Mouse (Mus musculus) neutrophil, adult 5-6 weeks (primary cell): ENCODE measurements at regions not wholly inside any gene's neighbourhood (a gene's known extent, or its start where the extent isn't known, plus 50 kb on each side); places are given as distances from the start of the nearest gene placed in this dataset.

ENCODE experiments used
- ATAC-seq: fragments of 151-379, 151-347 bp; 2 replicates; pipeline ENCODE4 v1.8.0; 2017; ENCODE audit warnings: mild to moderate bottlenecking, moderate TSS enrichment; ENCODE audit not compliant: insufficient number of reproducible peaks, poor library complexity, low FRiP score, severe bottlenecking; ENCODE audit errors: extremely low read depth

DNA sequence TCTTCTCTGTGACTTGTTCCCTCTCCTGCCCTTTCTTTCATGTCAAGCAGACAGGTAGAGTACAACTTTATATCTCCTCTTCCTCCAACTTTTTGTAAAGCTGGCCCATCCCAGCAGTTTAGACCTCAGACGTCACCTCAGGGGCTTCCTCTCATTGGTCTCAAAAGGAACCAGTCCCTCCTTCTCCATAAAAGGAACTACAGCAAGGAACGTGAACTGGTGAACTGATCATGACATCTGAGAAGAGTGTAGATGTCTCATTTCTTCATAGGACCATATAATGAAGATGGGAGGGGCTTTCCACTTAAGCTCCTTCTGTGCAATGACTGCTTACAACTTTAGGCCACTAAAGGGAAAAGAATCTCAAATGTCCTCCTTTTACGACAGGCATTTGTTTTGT is 153.0 kb downstream of the Ly86 start:
- no peak for ATAC-seq

DNA sequence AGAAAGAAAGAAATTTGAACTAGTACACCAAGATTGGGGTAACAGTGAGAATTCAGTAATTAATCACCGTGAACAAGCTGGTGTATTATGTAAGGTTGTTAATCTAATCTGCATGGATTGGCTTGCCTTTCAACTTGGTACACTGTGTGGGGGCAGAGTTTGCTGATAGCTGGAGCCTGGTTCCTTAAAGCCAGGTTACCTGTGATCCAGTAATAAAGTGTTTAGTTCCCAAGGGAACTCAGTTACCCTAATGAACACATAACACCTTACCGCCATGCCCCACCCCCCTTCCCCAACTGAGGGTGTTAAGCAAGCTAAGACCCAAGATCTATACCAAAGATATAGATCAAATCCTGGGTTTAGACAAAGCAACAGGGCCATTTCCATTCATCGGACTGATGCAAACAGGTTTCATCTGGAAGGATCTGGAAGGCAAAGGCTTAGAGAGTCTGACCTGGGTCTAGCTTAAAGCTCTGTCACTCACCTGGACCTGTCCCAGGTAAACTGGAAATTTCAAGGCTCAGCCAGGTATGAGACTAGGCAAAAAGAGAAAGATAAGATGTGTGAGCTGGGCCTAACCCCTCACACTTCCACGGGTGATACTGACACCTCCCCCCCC is 155.8 kb downstream of the Ly86 start:
- no peak for ATAC-seq

DNA sequence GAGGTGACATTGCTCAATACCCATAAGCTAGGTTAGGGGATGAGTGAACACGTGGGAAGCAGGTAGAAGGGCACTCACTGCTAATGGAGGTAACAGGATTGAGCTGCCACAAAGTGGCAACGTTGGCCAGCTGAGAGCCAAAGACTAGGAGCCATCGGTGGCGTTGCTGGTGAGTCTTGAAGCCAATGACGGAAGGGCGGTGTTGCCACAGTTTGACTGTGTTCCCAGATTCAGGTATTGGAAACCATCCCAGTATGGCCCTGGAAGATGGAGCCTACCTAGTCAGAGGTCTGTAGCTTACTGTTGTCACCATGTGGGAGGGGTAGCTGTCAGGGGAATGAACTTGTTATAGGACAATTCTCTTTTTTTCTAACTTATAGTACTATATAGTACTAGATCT is 158.4 kb downstream of the Ly86 start:
- no peak for ATAC-seq

DNA sequence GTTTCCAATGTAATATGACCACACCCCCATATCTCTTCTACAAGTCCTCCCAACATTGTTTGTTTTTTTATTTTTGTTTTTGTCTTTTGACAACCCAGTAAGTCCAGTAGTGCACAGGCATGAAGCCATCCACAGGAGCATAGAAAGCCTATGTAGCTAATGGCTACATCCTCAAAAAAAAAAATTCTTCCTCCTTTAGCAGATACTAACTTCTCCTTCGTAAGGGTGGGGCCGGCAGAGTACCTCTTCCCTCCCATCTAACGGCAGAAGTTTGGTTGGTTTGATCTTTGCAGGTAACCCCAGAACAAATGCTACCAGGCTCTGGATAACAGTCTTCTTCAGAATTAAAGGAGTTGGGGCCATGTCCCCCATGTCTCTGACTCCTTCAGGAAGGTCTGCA is 158.9 kb downstream of the Ly86 start:
- ATAC-seq = no peak

DNA sequence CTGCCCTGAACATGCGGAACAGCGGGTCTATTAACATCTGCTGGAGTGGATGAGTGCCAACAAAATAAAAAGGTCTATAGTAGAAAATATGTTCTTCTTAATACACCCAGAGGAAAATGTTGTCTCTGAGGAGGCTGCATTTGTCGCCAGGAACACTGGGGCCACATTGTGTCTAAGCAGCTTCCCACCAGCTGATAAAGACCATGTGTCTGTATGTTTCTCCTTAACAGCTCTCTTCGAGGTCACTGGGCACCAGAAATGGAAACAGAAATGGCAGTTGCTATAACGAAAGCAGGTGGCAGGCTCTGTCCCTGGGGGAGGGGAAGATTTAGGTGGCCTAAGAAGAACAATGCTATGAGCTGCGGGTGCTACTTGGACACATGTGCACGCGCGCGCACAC is 159.4 kb downstream of the Ly86 start:
- ATAC-seq = no peak

DNA sequence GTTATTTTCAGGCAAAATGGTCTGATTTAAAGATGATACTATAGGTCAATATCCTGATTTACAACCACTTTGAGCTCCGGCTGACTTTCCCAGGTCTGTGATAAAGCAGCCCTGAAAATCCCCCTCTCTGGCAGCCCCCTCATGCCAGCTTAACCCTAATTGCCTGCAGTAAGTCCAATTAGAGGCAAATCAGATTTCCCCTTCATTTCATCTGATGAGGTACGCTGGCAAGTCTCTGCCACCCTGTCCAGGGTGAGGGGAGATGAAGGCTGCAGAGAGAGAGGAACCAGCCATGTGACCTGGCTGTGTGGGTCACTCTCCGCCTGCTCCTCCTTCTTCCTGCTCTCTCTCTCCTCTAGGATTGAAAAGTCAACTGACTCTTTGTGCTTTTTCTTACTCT is 160.6 kb downstream of the Ly86 start:
- no peak for ATAC-seq

DNA sequence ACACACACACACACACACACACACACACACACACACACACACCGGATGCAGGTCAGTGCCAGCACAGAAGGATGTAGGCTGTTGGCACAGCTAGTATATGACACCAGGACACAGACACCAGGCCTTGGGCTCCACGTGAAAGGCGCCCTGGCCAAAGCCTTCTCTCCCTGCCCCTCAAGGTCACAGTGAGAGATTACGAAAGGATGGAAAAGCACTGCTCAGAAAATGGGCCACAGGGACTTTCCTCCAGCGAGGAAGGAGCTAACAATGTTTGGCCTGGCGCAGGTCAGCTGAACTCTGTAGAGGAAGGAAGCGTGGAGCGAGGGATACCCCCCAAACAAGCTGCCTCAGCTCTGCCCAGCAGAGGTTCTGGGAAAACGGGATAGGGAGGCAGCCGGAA is 161.0 kb downstream of the Ly86 start:
- ATAC-seq = no peak

DNA sequence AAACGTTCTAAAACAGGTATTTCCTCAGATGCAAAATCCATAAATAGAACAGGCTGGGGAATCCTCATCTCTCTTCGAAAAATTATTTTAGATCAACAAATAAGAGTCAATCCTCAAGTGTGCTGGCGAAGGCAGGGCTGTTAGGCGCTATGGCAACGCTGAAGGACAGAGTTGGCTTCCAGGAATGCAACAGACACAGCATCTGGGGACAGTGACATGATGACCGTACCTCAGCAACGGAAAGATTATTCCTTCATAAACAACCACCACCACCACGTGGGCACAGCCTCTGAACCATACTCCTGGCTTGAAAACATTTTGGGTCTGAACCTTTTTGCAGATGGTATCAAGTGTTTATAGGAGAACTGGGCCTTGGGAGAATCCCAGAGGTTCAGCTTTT is 161.7 kb downstream of the Ly86 start:
- no peak for ATAC-seq

DNA sequence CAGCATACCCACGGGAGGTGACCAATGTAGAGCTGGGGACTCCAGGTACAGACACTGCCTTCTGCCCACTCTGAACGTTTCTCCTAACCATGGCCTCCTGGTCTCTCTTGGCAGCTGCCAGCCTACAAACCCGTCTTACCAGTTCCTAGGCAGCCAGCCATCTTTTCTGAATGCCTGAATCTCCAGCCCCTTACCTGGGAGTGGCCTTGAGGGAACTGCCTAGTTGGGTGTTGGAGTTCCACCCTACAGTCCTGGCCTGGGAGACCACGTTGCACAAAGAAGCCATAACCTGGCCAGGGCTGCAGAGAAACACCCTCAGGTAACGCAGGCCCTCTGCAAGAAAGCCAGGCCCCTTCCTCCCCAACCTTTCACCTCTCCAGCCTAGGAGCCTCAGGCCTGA is 162.1 kb downstream of the Ly86 start:
- ATAC-seq = no peak

DNA sequence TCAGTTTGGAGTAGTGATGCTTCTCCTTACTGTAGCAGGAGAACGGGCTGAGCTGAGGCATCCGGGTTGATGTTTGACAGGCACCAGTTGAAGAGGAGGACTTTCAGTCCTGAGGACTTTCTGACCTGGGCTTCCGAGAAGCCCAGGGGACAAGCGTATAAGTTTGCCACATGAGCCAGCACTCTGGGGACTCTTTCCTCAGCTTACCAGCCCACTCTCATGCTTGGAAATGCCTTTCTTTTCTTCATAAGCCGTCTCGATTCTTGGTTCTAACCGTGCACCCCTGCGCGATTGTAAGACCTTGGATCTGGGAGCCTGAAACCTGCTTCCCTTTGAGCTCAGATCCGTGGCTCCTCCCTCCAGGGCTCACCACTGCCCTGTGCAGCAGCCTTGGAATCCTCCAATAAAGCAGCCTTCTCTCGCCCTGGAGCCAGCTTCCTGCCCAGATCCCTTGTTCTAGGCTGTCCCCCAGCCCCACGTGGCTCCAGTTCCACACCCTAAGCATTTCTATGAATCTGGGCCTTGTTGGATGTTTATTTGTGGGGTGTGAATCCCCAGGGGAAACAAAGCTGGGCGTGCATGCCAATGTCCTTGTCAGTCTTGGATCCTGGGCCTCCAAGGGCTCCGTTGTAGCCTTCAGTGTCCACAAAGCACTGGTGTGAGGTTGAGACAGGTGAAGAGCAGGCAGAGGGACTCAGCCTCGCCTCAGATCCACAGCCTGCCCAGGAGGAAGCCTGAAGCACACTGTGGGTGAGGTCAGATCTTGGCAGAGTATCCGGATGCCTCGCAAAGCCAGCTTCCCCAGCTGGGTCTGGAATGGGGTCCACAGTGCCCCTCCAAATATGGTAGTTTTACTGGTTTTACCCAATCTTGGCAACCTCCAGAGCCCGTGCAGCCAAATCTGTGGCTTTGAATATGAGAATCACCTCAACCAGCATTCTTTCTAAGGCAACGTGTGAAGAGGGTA is 163.7 kb downstream of the Ly86 start:
- no peak for ATAC-seq

DNA sequence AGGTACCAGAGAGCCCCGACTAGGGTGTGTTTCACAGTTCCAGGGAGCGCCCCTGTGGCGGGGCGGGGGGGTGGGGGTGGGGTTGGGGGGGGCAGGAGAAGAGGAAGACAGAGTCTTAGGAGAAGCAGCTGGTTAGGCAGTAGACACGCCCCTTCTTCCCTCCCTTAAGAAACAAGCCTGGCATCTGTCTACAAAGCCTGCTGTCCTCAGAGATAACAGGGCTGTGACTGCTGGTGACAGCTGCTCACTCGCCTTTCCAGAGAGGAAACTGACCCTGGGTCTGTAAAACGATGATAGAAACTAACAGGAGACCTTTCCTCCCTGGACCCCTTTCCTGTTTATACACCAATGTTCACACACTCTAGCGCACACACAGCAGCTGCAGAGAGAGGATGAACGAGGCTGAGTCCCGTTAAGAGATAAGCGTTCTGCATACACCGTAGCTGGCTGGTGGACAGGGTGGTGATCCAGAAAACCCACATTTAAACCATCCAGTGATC is 164.4 kb downstream of the Ly86 start:
- peak; percentile 28; the same call in 1 of the 2 replicates for ATAC-seq

DNA sequence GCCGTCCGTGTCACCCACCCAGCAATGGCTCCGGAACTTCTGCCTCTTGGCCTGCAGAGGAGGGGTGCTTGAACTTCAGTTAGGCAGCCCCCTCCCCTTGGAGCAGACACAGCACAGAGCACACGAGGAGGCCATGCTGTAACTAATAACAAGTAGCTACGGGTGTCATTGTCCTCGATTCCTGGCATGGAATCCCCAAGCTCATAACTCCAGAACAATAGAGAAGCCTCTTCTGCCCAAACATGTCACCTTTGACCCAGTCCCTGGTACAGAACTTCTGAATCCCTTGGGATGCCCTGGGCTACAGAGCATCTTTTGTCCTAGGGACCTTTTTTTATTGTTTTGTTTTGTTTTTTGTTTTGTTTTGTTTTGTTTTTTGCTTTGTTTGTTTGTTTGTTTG is 165.5 kb downstream of the Ly86 start:
- no peak for ATAC-seq

DNA sequence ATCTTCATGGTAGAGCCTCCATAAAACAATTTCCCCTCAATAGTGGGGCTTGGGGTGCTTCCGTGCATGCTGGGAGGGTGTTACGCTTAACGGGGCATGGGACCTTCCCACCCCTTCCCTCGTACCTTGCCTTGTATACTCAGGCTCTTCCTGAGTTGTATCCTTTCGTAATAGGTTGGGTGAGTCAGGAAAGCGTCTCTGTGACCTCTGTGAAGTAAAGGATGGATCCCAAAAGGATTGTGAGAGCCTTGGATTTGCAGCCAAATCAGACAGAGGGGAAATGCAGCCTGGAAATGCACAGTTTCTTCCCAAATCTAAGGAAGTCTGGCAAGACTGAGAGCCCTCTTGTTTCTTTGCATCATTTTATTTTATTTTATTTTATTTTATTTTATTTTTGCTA is 166.0 kb downstream of the Ly86 start:
- ATAC-seq = no peak

DNA sequence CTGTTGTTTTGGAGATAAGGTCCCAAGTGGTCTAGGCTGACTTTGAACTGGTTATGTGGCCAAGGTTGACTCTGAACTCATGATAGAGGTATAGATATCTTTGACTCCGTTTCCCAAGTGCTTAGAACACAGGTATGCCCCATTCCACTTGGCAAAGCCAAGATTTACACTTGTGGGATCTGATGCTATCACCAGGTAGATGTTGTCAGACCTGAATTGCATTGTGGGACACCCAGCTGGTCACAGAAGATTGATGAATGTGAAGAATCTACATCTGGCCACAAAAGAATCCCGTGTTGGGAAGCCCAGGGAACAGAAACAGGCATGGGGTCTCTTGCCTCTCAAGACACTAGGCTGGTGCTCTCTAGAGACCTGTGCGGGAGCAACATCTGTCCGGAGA is 166.4 kb downstream of the Ly86 start:
- ATAC-seq = no peak

DNA sequence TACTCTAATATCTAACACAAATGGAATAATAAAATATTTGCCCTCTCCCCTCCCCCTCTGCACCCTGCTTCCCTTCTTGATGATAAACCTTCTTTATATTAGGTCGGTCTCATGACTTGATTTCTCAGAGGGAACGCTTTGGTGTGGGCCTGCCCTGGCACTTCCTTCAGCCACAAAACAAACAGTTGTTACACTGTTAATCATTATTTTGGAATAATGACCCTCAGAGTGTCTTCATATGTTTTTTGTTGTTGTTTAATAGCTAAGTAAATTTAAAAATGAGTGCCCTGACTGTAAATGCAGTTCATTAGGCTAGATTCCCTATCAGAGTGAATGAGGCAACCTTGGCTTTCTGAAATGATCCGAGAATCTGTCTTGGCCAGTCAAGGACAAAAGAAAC is 167.8 kb downstream of the Ly86 start:
- no peak for ATAC-seq

DNA sequence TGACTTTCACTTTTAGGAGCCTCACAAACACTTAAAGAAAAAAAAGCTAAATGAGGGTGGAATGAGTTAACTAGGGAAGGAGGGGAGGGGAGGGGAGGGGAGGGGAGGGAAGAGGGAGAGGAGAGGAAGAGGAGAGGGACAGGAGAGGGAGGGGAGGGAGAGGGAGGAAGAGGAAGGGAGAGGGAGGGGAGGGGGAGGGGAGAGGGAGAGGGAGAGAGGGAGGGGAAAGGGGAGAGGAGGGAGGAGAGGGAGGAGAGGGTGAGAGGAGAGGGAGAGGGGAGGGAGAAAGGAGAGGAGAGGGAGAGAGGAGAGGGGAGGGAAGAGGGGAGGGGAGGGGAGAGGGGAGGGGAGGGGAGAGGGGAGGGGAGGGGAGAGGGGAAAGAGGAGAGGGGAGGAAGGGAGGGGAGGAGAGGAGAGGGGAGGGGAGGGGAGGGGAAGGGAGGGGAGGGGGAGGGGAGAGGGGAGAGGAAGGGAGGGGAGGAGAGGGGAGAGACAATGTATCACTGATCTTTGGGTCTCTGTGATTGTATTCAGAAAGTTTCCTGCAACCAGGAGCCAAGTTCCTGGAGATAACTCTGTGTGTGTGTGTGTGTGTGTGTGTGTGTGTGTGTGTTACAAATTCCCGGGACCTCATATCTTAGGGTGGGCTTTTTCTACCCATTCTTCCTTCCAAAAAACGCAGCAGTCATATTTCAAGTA is 168.3 kb downstream of the Ly86 start:
- ATAC-seq = no peak

DNA sequence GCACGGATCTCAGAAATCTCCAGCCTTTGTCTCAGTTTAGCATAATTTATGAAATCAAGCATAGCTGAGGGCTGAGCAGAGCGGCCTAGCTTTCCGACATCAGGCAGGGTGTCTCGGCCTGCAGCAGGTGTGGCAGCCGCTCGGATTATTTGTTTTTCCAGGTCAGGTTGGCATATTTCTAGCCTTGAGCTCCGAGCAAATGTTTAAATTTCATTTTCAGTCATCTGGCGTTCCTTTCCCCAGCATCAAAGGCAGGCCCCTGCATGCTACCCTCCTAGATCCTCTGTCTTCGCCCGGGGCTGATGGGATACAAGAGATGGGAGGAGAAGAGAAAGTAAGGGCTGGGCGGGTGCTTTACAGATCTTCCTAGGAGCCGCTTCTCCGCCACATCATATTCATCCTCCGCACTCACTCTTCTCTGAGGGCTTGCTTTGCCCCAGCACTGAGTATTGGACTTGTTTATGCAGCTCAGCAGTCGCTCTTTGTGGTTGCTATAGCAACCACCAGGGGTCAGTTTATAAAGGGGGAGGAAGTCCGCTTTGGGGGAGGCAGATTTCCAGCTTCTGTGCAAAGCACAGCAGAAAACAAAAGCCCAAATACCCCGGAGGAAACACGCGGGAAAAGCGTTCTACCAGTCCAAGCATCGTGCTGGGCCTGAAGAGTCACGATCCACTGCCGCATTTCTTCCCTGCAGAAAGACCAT is 169.0 kb downstream of the Ly86 start:
- ATAC-seq = no peak

DNA sequence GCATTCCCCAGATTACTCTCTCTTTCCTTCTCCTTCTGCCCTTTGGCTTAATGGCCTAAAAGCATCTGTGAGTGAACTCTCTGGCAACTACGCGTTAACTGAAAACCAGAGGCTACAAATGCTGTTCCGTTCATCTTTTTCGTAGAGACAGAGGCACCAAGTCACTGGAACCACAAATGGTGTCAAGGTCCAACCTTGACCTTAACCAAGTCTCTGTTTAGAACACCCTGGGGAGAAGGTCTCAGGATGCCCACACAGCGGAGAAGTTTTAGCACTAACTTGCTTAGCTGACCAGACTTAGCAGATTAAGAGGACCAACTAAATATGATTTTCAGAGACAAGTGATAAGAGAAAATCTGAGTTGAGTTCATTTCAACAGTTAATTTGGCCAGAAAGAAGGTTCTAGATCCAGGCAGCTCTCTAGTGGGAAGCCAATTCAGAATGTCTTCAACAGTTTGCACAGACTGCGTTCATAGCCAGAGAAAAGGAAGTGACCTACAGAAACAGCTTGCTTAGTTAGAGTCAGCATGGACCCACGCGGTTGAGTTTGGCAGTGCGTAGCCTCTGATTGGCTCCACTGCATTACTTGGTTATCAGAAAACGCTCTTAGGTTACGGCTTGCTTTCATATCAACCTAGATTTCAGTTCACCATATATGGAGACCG is 169.8 kb downstream of the Ly86 start:
- ATAC-seq = no peak
